Mouse (Mus musculus): Measurements from ENCODE around the gene Gprin2. TPM values are rescaled to one million over a fixed set of nuclear protein-coding genes. Genes with fewer than 3 reads are reported as not detected.
A peak's percentile ranks its signal among the peaks of the same experiment; 100 is the strongest.

The Gprin2 gene
- polyA plus RNA-seq, 1 experiment from 2014 or later = 0.08 TPM

DNA sequence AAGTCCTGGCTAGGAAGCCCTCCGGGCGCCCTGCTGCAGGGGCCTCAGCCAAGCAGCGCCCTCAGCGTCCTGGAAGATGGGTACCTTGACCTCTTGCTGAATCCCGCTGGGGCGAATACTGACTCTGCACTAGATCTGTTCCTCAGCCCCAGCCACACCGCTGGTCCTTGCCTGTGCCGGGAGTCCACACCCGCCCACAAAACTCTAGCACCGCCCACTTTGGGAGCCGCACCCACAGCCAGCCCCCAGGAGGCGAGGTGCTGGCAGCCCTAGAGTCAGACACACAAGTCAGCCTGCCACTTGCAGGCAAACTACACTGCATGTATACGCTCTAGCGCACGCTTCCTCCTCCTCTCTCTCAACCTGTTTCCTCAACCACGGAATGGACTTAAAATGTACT lies 49.1 kb downstream of the Gprin2 start, which contains the start of gene Npy4r:
Gene Npy4r (minus strand): TSS at position 148 of the 400 bp plus-strand sequence.
- no peaks in the 10 kb centered on the region for H3K9me3 ChIP-seq
- peak within 1 kb of the TSS; percentile 54 for H3K9ac ChIP-seq
- H3K27ac ChIP-seq (replicated peaks) = no peak within 1 kb of the TSS
- peaks cover 12% of the 10 kb centered on the region for H3K4me1 ChIP-seq
- ATAC-seq (ENCODE audit: extremely low read depth, insufficient number of reproducible peaks, low FRiP score, low TSS enrichment) = peak; percentile 29; the same call in 1 of the 2 replicates
- 8% methylated on average over 16 of the region's 16 CpGs for WGBS
- no peaks in the 10 kb centered on the region for H3K36me3 ChIP-seq
- H3K4me3 ChIP-seq = peak within 1 kb of the TSS; percentile 29
- peaks cover 29% of the 10 kb centered on the region for H3K27me3 ChIP-seq (replicated peaks)
- H3K4me2 ChIP-seq = peak within 1 kb of the TSS; percentile 63

DNA sequence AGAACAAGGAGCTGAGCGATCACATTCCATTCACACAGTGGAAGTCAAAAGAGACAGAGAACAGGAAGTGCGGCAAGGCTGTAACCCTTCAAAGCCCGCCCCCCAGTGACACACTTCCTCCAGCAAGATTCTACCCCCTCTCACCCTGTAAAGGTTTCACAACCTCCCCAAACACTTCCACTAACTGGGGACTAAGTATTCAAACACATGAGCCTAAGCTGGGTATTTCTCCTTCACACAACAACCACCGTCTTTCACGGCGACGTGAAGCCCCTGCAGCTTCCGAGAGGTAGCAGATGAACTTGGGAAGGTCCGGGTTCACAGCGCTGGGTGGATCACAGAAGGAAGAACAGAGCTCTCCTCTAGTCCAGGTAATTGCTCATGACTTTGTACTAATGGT lies 58.5 kb downstream of the Gprin2 start:
- H3K4me3 ChIP-seq = no peak overlapping the region
- no peak overlapping the region for H3K4me2 ChIP-seq
- H3K9me3 ChIP-seq = no peaks in the 10 kb centered on the region
- H3K27me3 ChIP-seq (replicated peaks) = no peaks in the 10 kb centered on the region
- no peaks in the 10 kb centered on the region for H3K4me1 ChIP-seq
- WGBS = 83% methylated on average over 10 of the region's 10 CpGs
- H3K9ac ChIP-seq = no peak overlapping the region
- H3K27ac ChIP-seq (replicated peaks) = no peak overlapping the region
- H3K36me3 ChIP-seq = no peaks in the 10 kb centered on the region
- no peak for ATAC-seq (ENCODE audit: extremely low read depth, insufficient number of reproducible peaks, low FRiP score, low TSS enrichment)

DNA sequence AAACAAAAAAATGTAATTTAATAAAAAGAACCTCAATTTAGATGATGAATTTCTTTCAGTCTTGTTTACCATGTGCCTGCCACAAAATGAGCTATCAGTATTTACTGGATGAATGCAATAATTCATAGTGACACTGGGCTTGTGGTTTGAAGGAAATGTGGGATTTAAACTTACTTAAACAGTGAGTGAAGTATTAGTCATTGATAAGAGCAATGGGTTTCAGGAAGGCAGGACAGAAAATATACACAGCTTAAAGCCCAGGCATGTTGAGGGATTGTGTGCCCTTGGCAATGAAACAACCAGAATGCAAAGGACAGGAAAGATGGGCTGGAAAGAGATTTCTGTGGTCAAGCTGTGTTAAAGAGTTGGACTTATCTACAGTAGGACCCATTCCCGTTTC lies 59.1 kb downstream of the Gprin2 start:
- no peak overlapping the region for H3K27ac ChIP-seq (replicated peaks)
- H3K4me2 ChIP-seq = no peak overlapping the region
- no peaks in the 10 kb centered on the region for H3K4me1 ChIP-seq
- no peak overlapping the region for H3K4me3 ChIP-seq
- no peak overlapping the region for H3K9ac ChIP-seq
- WGBS = 66% methylated on average over 1 of the region's 1 CpGs
- no peak for ATAC-seq (ENCODE audit: extremely low read depth, insufficient number of reproducible peaks, low FRiP score, low TSS enrichment)
- no peaks in the 10 kb centered on the region for H3K36me3 ChIP-seq
- no peaks in the 10 kb centered on the region for H3K27me3 ChIP-seq (replicated peaks)
- no peaks in the 10 kb centered on the region for H3K9me3 ChIP-seq

DNA sequence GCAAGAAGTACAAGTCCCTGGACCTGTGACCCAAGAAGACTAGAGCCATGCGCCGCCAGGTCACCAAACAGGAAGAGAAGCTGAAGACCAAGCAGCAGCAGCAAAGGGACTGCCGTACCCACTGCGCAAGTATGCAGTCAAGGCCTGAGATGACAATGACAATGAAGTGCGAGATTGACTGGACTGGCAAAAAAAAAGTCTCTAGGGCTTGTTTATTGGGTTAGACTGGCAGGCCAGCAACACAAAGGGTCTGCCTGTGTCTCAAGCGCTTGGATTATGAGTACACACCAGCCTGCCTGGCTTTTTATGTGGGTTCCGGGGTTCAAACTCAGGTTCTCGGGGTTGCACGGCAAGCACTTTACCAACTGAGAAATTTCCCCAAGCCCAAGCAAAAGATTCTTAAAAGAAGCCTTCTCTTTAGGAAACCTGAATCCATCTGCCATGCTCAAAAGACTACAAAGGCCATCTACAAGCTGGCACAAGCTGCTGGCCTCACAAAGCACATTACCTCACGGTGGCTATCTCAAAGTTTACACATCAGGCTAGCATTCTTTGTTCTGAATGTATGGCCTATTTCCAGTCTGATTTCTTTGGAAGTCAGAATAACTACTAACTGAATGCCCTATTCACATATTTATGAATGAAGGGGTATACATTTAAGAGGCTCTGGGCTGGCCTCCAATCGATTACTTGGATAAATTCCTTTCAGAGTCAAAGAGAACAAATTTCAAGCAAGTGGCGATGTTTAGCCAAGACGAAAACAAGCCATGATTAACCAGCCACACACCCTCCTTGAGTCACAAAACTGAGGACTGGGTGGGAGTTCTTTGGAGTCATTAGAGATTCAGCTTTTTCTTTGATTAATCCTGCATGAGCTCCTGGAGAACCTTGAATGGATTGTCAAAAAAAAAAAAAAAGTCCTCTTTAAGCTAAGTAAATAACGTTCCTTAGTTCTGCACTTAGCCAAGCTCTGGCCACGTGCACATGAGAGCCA lies 61.5 kb downstream of the Gprin2 start:
- no peak for ATAC-seq (ENCODE audit: extremely low read depth, insufficient number of reproducible peaks, low FRiP score, low TSS enrichment)
- Histone ChIP-seq H3K4me2 (no peak overlapping the region), H3K4me1 (no peaks in the 10 kb centered on the region), H3K27ac (replicated peaks) (no peak overlapping the region), H3K27me3 (replicated peaks) (no peaks in the 10 kb centered on the region), H3K36me3 (no peaks in the 10 kb centered on the region), H3K9me3 (no peaks in the 10 kb centered on the region), H3K9ac (no peak overlapping the region), H3K4me3 (no peak overlapping the region)
- 83% methylated on average over 15 of the region's 15 CpGs for WGBS

Other genes with a start within 250 kb of the Gprin2 start
- 0.03 and 0.09 TPM in 2 replicates for gene Rbp3, start 247.7 kb downstream of the Gprin2 start, polyA plus RNA-seq (2015; fragmentation: Nextera tagmentation; extraction: Ambion mirVana)
- gene Zfp488, start 222.9 kb downstream of the Gprin2 start, polyA plus RNA-seq (2015; fragmentation: Nextera tagmentation; extraction: Ambion mirVana) = 0.03 TPM in 2 replicates
- gene Gm30083, start 186.5 kb downstream of the Gprin2 start, polyA plus RNA-seq (2015; fragmentation: Nextera tagmentation; extraction: Ambion mirVana) = not detected in 2 replicates
- gene Gm5460, start 184.9 kb downstream of the Gprin2 start, polyA plus RNA-seq (2015; fragmentation: Nextera tagmentation; extraction: Ambion mirVana) = 0.04 TPM in 1 of 2 replicates, not detected in the other
- gene Antxrl, start 148.9 kb downstream of the Gprin2 start, polyA plus RNA-seq (2015; fragmentation: Nextera tagmentation; extraction: Ambion mirVana) = not detected in 2 replicates
- gene Anxa8, start 115.7 kb downstream of the Gprin2 start, polyA plus RNA-seq (2015; fragmentation: Nextera tagmentation; extraction: Ambion mirVana) = 0.91 and 1.3 TPM in 2 replicates
- gene A630023A22Rik, start 98.9 kb downstream of the Gprin2 start, polyA plus RNA-seq (2015; fragmentation: Nextera tagmentation; extraction: Ambion mirVana) = not detected in 2 replicates
- gene Npy4r, start 49.2 kb downstream of the Gprin2 start, polyA plus RNA-seq (2015; fragmentation: Nextera tagmentation; extraction: Ambion mirVana) = 0.07 and 0.08 TPM in 2 replicates
- gene Syt15, start 17.9 kb upstream of the Gprin2 start, polyA plus RNA-seq (2015; fragmentation: Nextera tagmentation; extraction: Ambion mirVana) = 0.18 and 0.27 TPM in 2 replicates
- gene Shld2, start 108.8 kb upstream of the Gprin2 start, polyA plus RNA-seq (2015; fragmentation: Nextera tagmentation; extraction: Ambion mirVana) = 5.9 and 7.3 TPM in 2 replicates
- gene Glud1, start 109.1 kb upstream of the Gprin2 start, polyA plus RNA-seq (2015; fragmentation: Nextera tagmentation; extraction: Ambion mirVana) = 56.0 and 56.9 TPM in 2 replicates
- not detected in 2 replicates for gene Fam25c, start 153.8 kb upstream of the Gprin2 start, polyA plus RNA-seq (2015; fragmentation: Nextera tagmentation; extraction: Ambion mirVana)
- gene Sncg, start 173.1 kb upstream of the Gprin2 start, polyA plus RNA-seq (2015; fragmentation: Nextera tagmentation; extraction: Ambion mirVana) = 2.9 and 3.2 TPM in 2 replicates
- 29.2 and 30.8 TPM in 2 replicates for gene Mmrn2, start 173.8 kb upstream of the Gprin2 start, polyA plus RNA-seq (2015; fragmentation: Nextera tagmentation; extraction: Ambion mirVana)

All from heart, embryonic 13.5 days (tissue).